Mouse (Mus musculus): ENCODE measurements at regions not wholly inside any gene's neighbourhood (a gene's known extent, or its start where the extent isn't known, plus 50 kb on each side); places are given as distances from the start of the nearest gene placed in this dataset.

- Histone ChIP-seq H3K27me3 (ENCODE audit: insufficient read depth, low read length) (no peaks in the 10 kb centered on the region), H3K4me1 (ENCODE audit: insufficient read depth) (no peaks in the 10 kb centered on the region), H3K4me2 (no peak overlapping the region), H3K36me3 (ENCODE audit: insufficient read depth) (no peaks in the 10 kb centered on the region), H3K27ac (ENCODE audit: low read depth) (no peak overlapping the region), H3K4me3 (ENCODE audit: low read depth, low read length) (no peak overlapping the region), H3K9me3 (ENCODE audit: low read depth, low read length) (no peaks in the 10 kb centered on the region; the same call in 1 of the 2 replicates), H3K9ac (no peak overlapping the region)
- no peak for ATAC-seq (ENCODE audit: insufficient read depth)
- no peak for DNase-seq
- no peak for TF ChIP-seq CTCF (IDR thresholded peaks at IDR 0.05; ENCODE audit: low read depth)
- 83% methylated on average over 17 of the region's 17 CpGs for WGBS
These were observed 97.2 kb upstream of the Cpm start for GRCm38 (mm10) chr10:117531798-117532747.

- no peaks in the 10 kb centered on the region for H3K4me1 ChIP-seq (ENCODE audit: insufficient read depth)
- no peak for DNase-seq
- WGBS: 71% methylated on average over 10 of the region's 10 CpGs
- no peaks in the 10 kb centered on the region for H3K36me3 ChIP-seq (ENCODE audit: insufficient read depth)
- ATAC-seq (ENCODE audit: insufficient read depth): no peak
- no peaks in the 10 kb centered on the region for H3K9me3 ChIP-seq (ENCODE audit: low read depth, low read length)
- H3K4me2 ChIP-seq: no peak overlapping the region
- no peaks in the 10 kb centered on the region for H3K27me3 ChIP-seq (ENCODE audit: insufficient read depth, low read length)
- H3K4me3 ChIP-seq (ENCODE audit: low read depth, low read length): no peak overlapping the region
- TF ChIP-seq CTCF (IDR thresholded peaks at IDR 0.05; ENCODE audit: low read depth): no peak
- no peak overlapping the region for H3K9ac ChIP-seq
- no peak overlapping the region for H3K27ac ChIP-seq (ENCODE audit: low read depth)
These were observed 98.3 kb upstream of the Cpm start for GRCm38 (mm10) chr10:117530859-117531602.

DNA sequence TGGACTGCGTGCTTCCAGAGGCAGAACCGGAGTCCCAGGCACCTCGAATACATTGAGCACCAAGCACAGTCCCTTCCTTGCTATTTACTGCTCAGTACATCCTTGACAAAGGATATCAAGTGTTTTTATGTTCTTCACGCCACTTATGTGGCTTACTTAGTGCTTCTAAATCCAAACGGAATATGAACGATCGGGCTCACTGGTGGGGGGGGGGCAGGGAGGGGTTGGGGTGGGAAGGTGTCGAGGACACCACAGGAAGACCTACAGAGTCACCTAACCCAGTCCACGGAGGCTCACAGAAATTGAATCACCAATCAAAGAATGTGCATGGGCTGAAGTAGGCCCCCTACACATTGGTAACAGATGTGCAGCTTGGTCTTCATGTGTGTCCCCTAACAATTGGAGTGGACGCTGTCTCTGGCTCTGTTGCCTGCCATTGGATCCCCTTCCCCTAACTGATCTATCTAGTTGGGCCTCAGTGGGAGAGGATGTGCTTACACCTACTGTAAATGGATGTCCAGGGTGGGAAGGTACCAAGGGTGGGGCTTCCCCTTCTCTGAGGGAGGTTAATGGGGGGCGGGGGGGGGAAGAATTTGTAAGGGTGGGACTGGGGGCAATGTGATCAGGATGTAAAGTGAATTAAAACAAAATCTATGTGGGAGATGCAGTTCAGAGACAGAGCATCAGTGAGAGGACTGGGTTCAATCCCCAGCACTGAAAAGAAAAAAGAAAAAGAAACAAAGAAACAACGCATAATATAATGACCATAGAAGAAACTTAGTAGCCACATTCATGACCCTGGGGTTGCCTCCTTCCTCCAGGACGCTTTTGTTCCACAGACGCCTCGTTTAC lies 99.1 kb upstream of the Cpm start:
- ATAC-seq (ENCODE audit: insufficient read depth) (no peak), DNase-seq (no peak)
- no peaks in the 10 kb centered on the region for H3K27me3 ChIP-seq (ENCODE audit: insufficient read depth, low read length)
- no peak overlapping the region for H3K9ac ChIP-seq
- H3K27ac ChIP-seq (ENCODE audit: low read depth): no peak overlapping the region
- 60% methylated on average over 15 of the region's 15 CpGs for WGBS
- H3K36me3 ChIP-seq (ENCODE audit: insufficient read depth): no peaks in the 10 kb centered on the region
- H3K4me1 ChIP-seq (ENCODE audit: insufficient read depth): no peaks in the 10 kb centered on the region
- H3K4me3 ChIP-seq (ENCODE audit: low read depth, low read length): no peak overlapping the region
- no peak for TF ChIP-seq CTCF (IDR thresholded peaks at IDR 0.05; ENCODE audit: low read depth)
- no peak overlapping the region for H3K4me2 ChIP-seq
- H3K9me3 ChIP-seq (ENCODE audit: low read depth, low read length): no peaks in the 10 kb centered on the region

- Histone ChIP-seq H3K36me3 (ENCODE audit: insufficient read depth) (no peaks in the 10 kb centered on the region), H3K4me1 (ENCODE audit: insufficient read depth) (no peaks in the 10 kb centered on the region), H3K27me3 (ENCODE audit: insufficient read depth, low read length) (no peaks in the 10 kb centered on the region), H3K9me3 (ENCODE audit: low read depth, low read length) (no peaks in the 10 kb centered on the region), H3K4me2 (no peak overlapping the region), H3K9ac (no peak overlapping the region), H3K4me3 (ENCODE audit: low read depth, low read length) (no peak overlapping the region), H3K27ac (ENCODE audit: low read depth) (no peak overlapping the region)
- ATAC-seq (ENCODE audit: insufficient read depth) (no peak), DNase-seq (no peak)
- WGBS: 74% methylated on average over 7 of the region's 7 CpGs
- TF ChIP-seq CTCF (IDR thresholded peaks at IDR 0.05; ENCODE audit: low read depth): no peak
These were observed 99.9 kb upstream of the Cpm start for GRCm38 (mm10) chr10:117529269-117530006.

DNA sequence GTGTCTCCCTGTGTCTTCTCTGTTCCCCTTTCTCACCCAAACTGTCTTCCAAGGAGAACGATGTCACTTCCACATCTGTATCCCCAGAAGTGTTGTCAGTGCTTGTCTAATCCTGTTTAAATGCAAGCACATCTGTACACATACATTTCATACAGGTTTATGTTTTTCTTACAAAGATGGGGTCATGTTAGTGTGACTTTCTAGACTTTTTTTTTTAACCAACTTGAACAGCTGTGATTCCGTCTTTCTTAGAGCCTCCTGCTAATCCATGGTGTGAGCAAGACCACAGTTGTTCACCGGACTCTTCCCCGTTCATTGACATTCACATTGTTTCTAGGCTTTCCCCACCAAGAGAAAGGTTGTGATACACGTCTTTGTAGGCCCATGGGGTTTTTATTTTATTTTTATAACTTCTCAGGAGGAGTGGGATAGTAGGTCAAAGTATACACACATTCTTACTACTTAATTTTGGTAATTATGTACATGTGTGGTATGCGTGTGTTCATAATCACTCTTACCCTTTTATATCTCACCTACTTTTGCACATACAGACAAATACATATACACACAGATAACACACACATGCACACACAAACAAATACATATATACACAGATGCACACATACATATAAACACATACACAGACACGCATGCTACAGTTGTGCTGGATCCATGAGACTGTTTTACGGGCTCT lies 100.6 kb upstream of the Cpm start:
- H3K9me3 ChIP-seq (ENCODE audit: low read depth, low read length): no peaks in the 10 kb centered on the region
- no peak overlapping the region for H3K27ac ChIP-seq (ENCODE audit: low read depth)
- H3K9ac ChIP-seq: no peak overlapping the region
- no peaks in the 10 kb centered on the region for H3K36me3 ChIP-seq (ENCODE audit: insufficient read depth)
- no peak overlapping the region for H3K4me2 ChIP-seq
- 77% methylated on average over 8 of the region's 8 CpGs for WGBS
- no peak for DNase-seq
- H3K4me3 ChIP-seq (ENCODE audit: low read depth, low read length): no peak overlapping the region
- no peak for TF ChIP-seq CTCF (IDR thresholded peaks at IDR 0.05; ENCODE audit: low read depth)
- no peaks in the 10 kb centered on the region for H3K27me3 ChIP-seq (ENCODE audit: insufficient read depth, low read length)
- no peak for ATAC-seq (ENCODE audit: insufficient read depth)
- H3K4me1 ChIP-seq (ENCODE audit: insufficient read depth): no peaks in the 10 kb centered on the region

GRCm38 (mm10) chr10:117527979-117528378 lies 101.3 kb upstream of the Cpm start:
- ATAC-seq (ENCODE audit: insufficient read depth): no peak

More at GRCm38 (mm10) chr10:117527979-117528378, 101.3 kb upstream of the Cpm start:
- Histone ChIP-seq H3K36me3 (ENCODE audit: insufficient read depth) (no peaks in the 10 kb centered on the region), H3K9ac (no peak overlapping the region), H3K27me3 (ENCODE audit: insufficient read depth, low read length) (no peaks in the 10 kb centered on the region), H3K4me3 (ENCODE audit: low read depth, low read length) (no peak overlapping the region), H3K4me1 (ENCODE audit: insufficient read depth) (no peaks in the 10 kb centered on the region), H3K27ac (ENCODE audit: low read depth) (no peak overlapping the region), H3K4me2 (no peak overlapping the region), H3K9me3 (ENCODE audit: low read depth, low read length) (no peaks in the 10 kb centered on the region)
- WGBS: 82% methylated on average over 6 of the region's 6 CpGs
- no peak for TF ChIP-seq CTCF (IDR thresholded peaks at IDR 0.05; ENCODE audit: low read depth)
- DNase-seq: no peak

Measured in lung, embryonic 14.5 days (tissue).